Mouse (Mus musculus) CH12.LX (cell line): ENCODE measurements around the gene Npcd. TPM values are rescaled to one million over a fixed set of nuclear protein-coding genes. Genes with fewer than 3 reads are reported as not detected.

ENCODE experiments used
- polyA plus RNA-seq: library from polyadenylated mRNA; unstranded; fragments of >175 nt; gene quantifications from 2 replicates; pipeline ENCODE4 v1.2.1, GENCODE M21; 2012; ENCODE audit warnings: low read depth; ENCODE audit not compliant: insufficient read length
- total RNA-seq, 2 experiments: library from RNA; depleted of rRNA; stranded (reverse); fragments of 300-350 nt in 1 of 2; fragments of >200 nt in 1 of 2; gene quantifications; 2 replicates each; pipeline ENCODE4 v1.2.3; 2012 to 2014

Npcd gene
- total and polyA plus RNA-seq, 3 experiments: 0.59 TPM; not detected in 2

Other genes with a start within 250 kb of the Npcd start
- gene Dmc1, start 229.1 kb downstream of the Npcd start, total RNA-seq (2012; rRNA removed): not detected in 2 replicates
- gene Dmc1, start 229.1 kb downstream of the Npcd start, total RNA-seq (2014; rRNA removed): not detected in 2 replicates
- not detected in 2 replicates for gene Dmc1, start 229.1 kb downstream of the Npcd start, polyA plus RNA-seq
- gene Fam227a, start 175.3 kb downstream of the Npcd start, total RNA-seq (2012; rRNA removed): 0.34 and 0.42 TPM in 2 replicates
- gene Fam227a, start 175.3 kb downstream of the Npcd start, total RNA-seq (2014; rRNA removed): 0.12 and 0.48 TPM in 2 replicates
- 0.20 and 0.31 TPM in 2 replicates for gene Fam227a, start 175.3 kb downstream of the Npcd start, polyA plus RNA-seq
- gene Cby1, start 175.0 kb downstream of the Npcd start, total RNA-seq (2012; rRNA removed): 17.6 and 20.2 TPM in 2 replicates
- 19.3 and 19.5 TPM in 2 replicates for gene Cby1, start 175.0 kb downstream of the Npcd start, total RNA-seq (2014; rRNA removed)
- 16.9 and 20.7 TPM in 2 replicates for gene Cby1, start 175.0 kb downstream of the Npcd start, polyA plus RNA-seq
- gene Tomm22, start 163.4 kb downstream of the Npcd start, total RNA-seq (2012; rRNA removed): 109 and 142 TPM in 2 replicates
- gene Tomm22, start 163.4 kb downstream of the Npcd start, total RNA-seq (2014; rRNA removed): 495 and 496 TPM in 2 replicates
- gene Tomm22, start 163.4 kb downstream of the Npcd start, polyA plus RNA-seq: 212 and 234 TPM in 2 replicates
- gene Josd1, start 146.3 kb downstream of the Npcd start, total RNA-seq (2012; rRNA removed): 34.9 and 41.0 TPM in 2 replicates
- gene Josd1, start 146.3 kb downstream of the Npcd start, total RNA-seq (2014; rRNA removed): 48.3 and 50.6 TPM in 2 replicates
- 28.2 and 30.1 TPM in 2 replicates for gene Josd1, start 146.3 kb downstream of the Npcd start, polyA plus RNA-seq
- gene Gtpbp1, start 143.4 kb downstream of the Npcd start, total RNA-seq (2012; rRNA removed): 32.9 and 34.2 TPM in 2 replicates
- gene Gtpbp1, start 143.4 kb downstream of the Npcd start, total RNA-seq (2014; rRNA removed): 25.3 and 25.5 TPM in 2 replicates
- gene Gtpbp1, start 143.4 kb downstream of the Npcd start, polyA plus RNA-seq: 45.2 and 45.3 TPM in 2 replicates
- 20.1 and 26.5 TPM in 2 replicates for gene Sun2, start 91.7 kb downstream of the Npcd start, total RNA-seq (2012; rRNA removed)
- gene Sun2, start 91.7 kb downstream of the Npcd start, total RNA-seq (2014; rRNA removed): 18.6 and 20.8 TPM in 2 replicates
- gene Sun2, start 91.7 kb downstream of the Npcd start, polyA plus RNA-seq: 19.7 and 22.3 TPM in 2 replicates
- 16.5 and 20.9 TPM in 2 replicates for gene Dnal4, start 56.4 kb downstream of the Npcd start, total RNA-seq (2012; rRNA removed)
- 11.3 and 11.7 TPM in 2 replicates for gene Dnal4, start 56.4 kb downstream of the Npcd start, total RNA-seq (2014; rRNA removed)
- 17.8 and 18.5 TPM in 2 replicates for gene Dnal4, start 56.4 kb downstream of the Npcd start, polyA plus RNA-seq
- gene Nptxr, start 29.5 kb downstream of the Npcd start, total RNA-seq (2012; rRNA removed): 0.92 and 2.1 TPM in 2 replicates
- gene Nptxr, start 29.5 kb downstream of the Npcd start, total RNA-seq (2014; rRNA removed): 0.09 TPM in 1 of 2 replicates, not detected in the other
- gene Nptxr, start 29.5 kb downstream of the Npcd start, polyA plus RNA-seq: 0.14 and 0.16 TPM in 2 replicates
- gene Cbx6, start 451 bp upstream of the Npcd start, total RNA-seq (2012; rRNA removed): 29.9 and 30.0 TPM in 2 replicates
- 10.0 and 11.1 TPM in 2 replicates for gene Cbx6, start 451 bp upstream of the Npcd start, total RNA-seq (2014; rRNA removed)
- gene Cbx6, start 451 bp upstream of the Npcd start, polyA plus RNA-seq: 38.1 and 40.7 TPM in 2 replicates
- 3.9 and 4.7 TPM in 2 replicates for gene Apobec3, start 57.4 kb upstream of the Npcd start, total RNA-seq (2012; rRNA removed)
- 8.7 and 10.4 TPM in 2 replicates for gene Apobec3, start 57.4 kb upstream of the Npcd start, total RNA-seq (2014; rRNA removed)
- 94.3 and 98.5 TPM in 2 replicates for gene Apobec3, start 57.4 kb upstream of the Npcd start, polyA plus RNA-seq
- 10.0 and 12.1 TPM in 2 replicates for gene Cbx7, start 136.9 kb upstream of the Npcd start, total RNA-seq (2012; rRNA removed)
- 5.6 and 8.1 TPM in 2 replicates for gene Cbx7, start 136.9 kb upstream of the Npcd start, total RNA-seq (2014; rRNA removed)
- gene Cbx7, start 136.9 kb upstream of the Npcd start, polyA plus RNA-seq: 12.4 and 14.7 TPM in 2 replicates
- not detected in 2 replicates for gene Pdgfb, start 180.7 kb upstream of the Npcd start, total RNA-seq (2012; rRNA removed)
- not detected in 2 replicates for gene Pdgfb, start 180.7 kb upstream of the Npcd start, total RNA-seq (2014; rRNA removed)
- not detected in 2 replicates for gene Pdgfb, start 180.7 kb upstream of the Npcd start, polyA plus RNA-seq